Mouse (Mus musculus) c-Kit-negative CD71-positive TER-119-positive erythroid progenitor cells, embryonic 14.5 days (primary cell): ENCODE measurements around the gene Zfp879.

Source experiments
- DNase-seq: peaks from one replicate; pipeline ENCODE4 v3.0.0-alpha.2; 2013; ENCODE audit warnings: low read depth, low spot score

Zfp879 gene

GRCm38 (mm10) chr11:50841023-50841735 lies at the start of gene Zfp879:
Gene Zfp879 (minus strand): TSS chr11:50841552.
- DNase-seq: no peak

- no peak for DNase-seq
Observed at GRCm38 (mm10) chr11:50887390-50888128, 46.2 kb upstream of the Zfp879 start, which contains the start of gene Zfp454. Gene Zfp454 (minus strand): TSS chr11:50887651.

GRCm38 (mm10) chr11:50886933-50887293 lies 45.6 kb upstream of the Zfp879 start:
- no peak for DNase-seq

GRCm38 (mm10) chr11:50886231-50886932 lies 45.0 kb upstream of the Zfp879 start:
- no peak for DNase-seq

DNA sequence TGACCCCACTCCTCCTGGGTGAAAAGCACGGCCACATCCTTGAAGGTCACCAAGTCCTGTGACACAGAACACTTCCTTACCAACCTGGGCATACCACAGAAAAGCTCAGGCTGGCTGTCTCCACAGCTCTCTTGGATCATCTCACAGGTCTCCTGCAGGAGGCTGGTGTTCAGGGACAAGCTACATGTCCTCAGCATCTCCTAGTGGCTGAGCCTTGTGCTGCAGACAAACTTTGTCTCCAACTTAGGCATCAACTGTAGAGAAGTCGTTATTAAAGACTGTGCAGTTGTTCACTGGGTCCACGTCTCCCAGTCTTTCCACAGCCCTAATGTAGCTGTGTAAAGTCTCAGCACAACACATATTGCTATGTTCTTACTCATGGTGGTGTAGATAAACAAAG lies 42.4 kb upstream of the Zfp879 start:
- no peak for DNase-seq

DNA sequence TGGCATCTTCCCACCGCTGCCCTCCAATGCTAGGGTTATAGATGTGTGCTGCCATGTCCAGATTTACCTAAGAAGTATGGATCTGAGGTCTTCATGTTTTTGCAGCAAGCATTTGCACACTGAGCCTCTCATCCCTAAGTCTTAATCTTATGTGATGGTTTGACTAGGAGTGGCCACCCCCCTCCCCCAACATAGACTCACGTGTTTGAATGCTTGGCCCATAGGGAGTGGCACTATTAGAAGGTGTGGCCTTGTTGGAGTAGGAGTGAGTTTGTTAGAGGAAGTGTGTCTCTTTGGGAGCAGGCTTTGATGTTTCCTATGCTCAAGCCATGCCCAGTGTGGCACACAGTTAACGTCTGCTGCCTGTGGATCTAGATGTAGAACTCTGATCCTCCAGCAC lies 37.3 kb upstream of the Zfp879 start:
- no peak for DNase-seq

GRCm38 (mm10) chr11:50850989-50851601 lies 9.7 kb upstream of the Zfp879 start:
- DNase-seq: no peak

GRCm38 (mm10) chr11:50850177-50850735 lies 8.9 kb upstream of the Zfp879 start, which contains the start of gene Grm6:
Gene Grm6 (plus strand): TSS chr11:50850685.
- DNase-seq: no peak

DNA sequence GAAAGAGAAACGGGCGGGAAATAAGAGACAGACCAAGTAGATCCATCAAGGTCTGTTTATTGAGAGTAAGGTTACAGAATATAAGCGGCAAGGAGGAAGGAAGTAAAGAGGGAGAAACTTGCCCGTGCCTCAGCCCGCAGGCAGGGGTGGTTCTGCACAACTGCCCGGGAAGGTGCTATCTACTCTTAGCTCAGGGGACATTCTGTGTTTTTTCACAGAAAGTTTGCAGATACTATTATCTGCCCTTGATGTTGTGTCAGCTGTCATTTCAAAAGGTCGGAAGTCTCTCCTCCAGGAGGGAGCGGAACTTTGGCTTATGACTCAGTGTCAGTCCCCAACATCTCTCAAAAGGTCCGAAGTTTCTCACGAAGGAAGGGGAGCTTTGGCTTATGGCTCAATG lies 8.0 kb upstream of the Zfp879 start:
- no peak for DNase-seq

DNA sequence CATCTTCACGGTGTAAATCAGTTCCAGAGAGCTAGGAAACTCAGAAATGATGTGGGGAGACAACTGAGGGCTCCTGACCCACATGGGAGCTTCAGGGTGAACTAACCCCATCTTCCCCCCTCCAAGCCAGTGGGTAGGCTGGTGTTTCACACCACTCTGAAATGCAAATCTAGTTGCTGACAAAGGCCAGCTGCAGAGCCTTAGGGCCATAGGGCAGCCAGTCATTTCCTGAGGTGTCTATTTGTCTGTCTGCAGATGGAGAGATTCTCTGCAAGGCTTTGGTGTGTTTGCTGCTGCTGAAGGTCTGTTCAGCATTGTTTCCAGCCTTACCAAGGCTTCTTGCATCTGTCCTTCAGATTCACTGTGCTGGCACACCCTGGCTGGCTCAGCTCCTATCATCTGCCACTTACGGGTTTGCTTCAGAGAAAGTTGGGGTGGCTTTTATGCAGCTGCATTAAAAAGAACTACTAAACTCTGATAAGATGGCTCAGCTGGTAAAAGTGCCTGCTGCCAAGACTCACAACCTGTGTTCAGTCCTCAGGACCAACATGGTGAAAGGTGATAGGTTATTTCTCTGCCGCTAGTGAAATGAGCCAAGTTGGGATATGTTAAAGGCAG lies 7.3 kb upstream of the Zfp879 start:
- no peak for DNase-seq

- no peak for DNase-seq
Observed at GRCm38 (mm10) chr11:50847047-50847446, 5.7 kb upstream of the Zfp879 start.

DNA sequence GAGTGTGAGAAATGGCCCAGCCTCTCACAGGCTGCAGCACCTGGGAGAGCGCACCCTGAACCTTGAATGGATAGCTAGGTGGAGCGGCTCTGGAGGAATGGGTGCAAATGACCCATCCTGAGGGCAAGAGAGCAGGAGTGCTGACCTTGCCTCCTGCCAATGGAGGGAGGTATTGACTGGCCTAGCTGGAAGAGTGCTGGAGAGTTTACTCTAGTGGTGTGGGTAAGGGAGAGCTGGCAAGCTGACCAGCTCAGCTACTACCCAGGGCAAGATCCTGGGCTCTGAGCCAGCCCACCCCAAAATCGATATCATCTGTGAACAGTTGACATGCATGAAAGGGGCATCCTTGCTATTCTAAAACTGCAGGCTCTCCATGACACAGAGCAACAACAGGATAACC lies 4.6 kb upstream of the Zfp879 start:
- no peak for DNase-seq

GRCm38 (mm10) chr11:50835727-50836126 lies 5.6 kb downstream of the Zfp879 start:
- DNase-seq: no peak

DNA sequence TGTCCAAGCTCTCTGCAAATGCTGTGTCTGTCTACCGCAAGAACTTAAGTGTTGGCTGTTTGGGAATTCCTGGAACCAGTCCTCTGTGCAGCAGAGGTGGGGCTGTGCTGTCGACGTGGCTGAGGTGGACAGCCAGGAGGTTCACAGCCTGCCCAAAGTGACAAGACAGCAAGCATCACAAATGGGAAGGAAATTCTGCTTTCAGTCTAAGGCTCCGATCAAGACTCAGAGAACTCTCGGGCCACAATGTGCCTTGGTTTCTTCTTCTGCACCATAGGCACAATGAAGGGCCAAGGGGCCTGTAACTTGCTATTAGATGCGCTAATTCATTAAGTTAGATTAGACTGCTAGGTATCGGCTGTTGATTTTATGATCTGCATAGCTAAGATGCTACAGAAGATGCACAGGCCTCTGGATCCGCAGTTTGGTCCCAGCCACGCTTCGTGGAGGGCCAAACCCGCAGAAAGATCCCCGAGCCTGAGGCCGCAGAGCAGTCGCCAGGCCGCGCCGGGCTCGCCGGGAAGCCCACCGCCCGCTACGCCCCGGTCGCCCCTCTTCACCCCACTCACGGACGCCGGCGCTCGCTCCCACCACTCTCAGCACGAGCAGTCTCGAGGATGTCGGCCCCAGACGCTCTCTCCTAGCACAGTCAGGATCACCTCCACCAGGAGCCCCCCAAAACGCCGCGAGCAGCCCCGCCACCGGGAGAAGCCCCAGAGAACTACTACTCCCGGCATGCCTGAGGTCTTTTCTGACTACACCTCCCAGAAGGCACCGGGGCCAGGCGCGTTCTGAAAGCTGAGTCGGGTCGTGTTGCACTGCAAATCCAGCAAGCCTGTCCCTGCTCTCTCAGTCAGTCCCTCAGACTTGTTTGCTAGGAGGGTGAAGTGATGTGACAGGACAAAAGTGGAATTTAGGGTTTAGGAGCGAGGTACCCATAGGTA lies 14.1 kb downstream of the Zfp879 start, which contains the start of gene Zfp354c:
Zfp354c (minus strand) TSS at position 715 of the 944 bp plus-strand sequence.
- peak; percentile 20 for DNase-seq

GRCm38 (mm10) chr11:50826214-50826613 lies 15.1 kb downstream of the Zfp879 start:
- no peak for DNase-seq

DNA sequence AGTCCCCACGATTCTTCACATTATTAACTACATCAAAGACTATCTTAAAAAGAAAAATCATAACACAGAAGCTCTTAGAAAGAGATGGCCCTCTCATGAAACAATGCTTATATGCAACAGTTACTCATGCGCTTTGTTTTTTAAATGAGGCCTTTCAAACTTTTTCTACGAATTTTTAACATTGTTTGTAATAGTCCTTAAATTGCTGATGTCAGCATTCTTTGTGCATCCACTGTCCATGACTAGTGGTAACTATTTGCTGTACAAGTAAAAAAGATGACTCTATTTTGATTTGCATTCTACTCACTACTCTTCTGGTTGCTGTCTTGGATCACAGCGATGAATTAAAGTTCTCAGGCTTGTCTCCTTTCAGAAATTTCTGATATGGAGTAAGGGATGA lies 27.1 kb downstream of the Zfp879 start:
- no peak for DNase-seq

DNA sequence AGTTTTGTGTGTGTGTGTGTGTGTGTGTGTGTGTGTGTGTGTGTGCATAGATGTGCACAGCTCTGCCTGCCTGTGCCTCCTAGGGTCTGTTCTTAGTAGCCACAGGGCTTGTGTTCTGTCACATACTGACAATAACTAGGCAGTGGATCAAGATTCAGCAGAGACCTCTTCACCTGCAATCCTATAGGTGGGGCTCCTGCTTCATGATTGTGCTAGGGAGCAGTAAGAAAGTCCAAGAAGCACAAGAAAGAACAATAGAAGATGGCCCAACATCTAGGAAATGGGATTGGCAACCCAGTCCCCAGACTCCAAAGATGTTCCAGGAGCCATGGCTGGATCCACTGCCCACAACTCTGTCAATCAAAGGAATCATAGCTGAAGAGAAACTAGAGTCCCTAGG lies 42.5 kb downstream of the Zfp879 start:
- no peak for DNase-seq

DNA sequence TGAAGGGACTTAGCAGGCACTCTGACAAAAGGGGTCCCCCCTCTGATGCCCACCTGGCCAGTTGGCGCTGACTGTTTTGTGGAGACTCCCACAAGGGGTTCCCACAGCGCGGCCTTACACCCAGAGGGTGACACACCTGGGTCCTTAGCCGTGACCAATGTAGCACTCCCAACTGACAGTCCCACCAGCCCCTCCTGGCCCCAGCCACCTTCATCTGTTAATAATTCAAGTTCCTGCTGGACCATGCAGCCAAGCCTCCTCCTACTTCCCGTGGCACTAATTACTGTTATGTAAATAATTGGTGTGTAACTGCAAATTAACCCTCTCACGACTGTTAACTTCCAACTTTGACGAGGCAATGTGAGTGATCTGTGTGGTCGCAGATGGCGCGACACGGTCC lies 43.7 kb downstream of the Zfp879 start:
- no peak for DNase-seq
